Mouse (Mus musculus) liver, embryonic 13.5 days (tissue): ENCODE measurements around the gene Sppl3. TPM values are rescaled to one million over a fixed set of nuclear protein-coding genes. Genes with fewer than 3 reads are reported as not detected.

Experiments
- ATAC-seq: fragments of 200-750 bp; cut with Nextera tagmentation; 2 replicates; pipeline ENCODE4 v1.8.0; 2017; ENCODE audit warnings: low read depth, mild to moderate bottlenecking, moderate number of reproducible peaks, moderate library complexity
- DNase-seq: peaks from one replicate; pipeline ENCODE4 v3.0.0; 2022
- H3K27ac ChIP-seq: fragments of 300-500 bp; sonication (generic); 2 replicates; pipeline ENCODE4 v1.5.1; 2015; ENCODE audit warnings: moderate library complexity, mild to moderate bottlenecking, inconsistent platforms
- H3K27me3 ChIP-seq: fragments of 300-500 bp; sonication (generic); 2 replicates; pipeline ENCODE4 v1.6.1; 2015; ENCODE audit warnings: mild to moderate bottlenecking, inconsistent platforms
- H3K36me3 ChIP-seq: fragments of 300-500 bp; sonication (generic); 2 replicates; pipeline ENCODE4 v1.6.1; 2015; ENCODE audit warnings: mild to moderate bottlenecking, inconsistent platforms
- H3K4me1 ChIP-seq: fragments of 300-500 bp; sonication (generic); replicated peaks from 2 replicates; pipeline ENCODE4 v1.6.1; 2015; ENCODE audit warnings: inconsistent platforms
- H3K4me2 ChIP-seq: fragments of 300-500 bp; sonication (generic); 2 replicates; pipeline ENCODE4 v1.6.1; 2015; ENCODE audit warnings: inconsistent platforms, mild to moderate bottlenecking, moderate library complexity
- H3K4me3 ChIP-seq: fragments of 300-500 bp; sonication (generic); replicated peaks from 2 replicates; pipeline ENCODE4 v1.5.1; 2015; ENCODE audit warnings: mild to moderate bottlenecking, inconsistent platforms
- H3K9ac ChIP-seq: fragments of 300-500 bp; sonication (generic); 2 replicates; pipeline ENCODE4 v1.6.1; 2015; ENCODE audit warnings: mild to moderate bottlenecking, inconsistent platforms
- H3K9me3 ChIP-seq: fragments of 300-500 bp; sonication (generic); replicated peaks from 2 replicates; pipeline ENCODE4 v1.6.1; 2016; ENCODE audit warnings: inconsistent platforms
- WGBS: fragments of 180-500 bp; shearing (Covaris S2); methylation state at CpG from one replicate; pipeline ENCODE4 v1.1.7; 2015; ENCODE audit not compliant: insufficient replicate concordance; 5-methylcytosine and 5-hydroxymethylcytosine counted together
- polyA plus RNA-seq: library from polyadenylated mRNA; unstranded; fragments of >200 nt; fragmentation: Nextera tagmentation; extraction: Ambion mirVana; gene quantifications from 2 replicates; pipeline ENCODE4 v1.2.1, GENCODE M21; 2015

Gene Sppl3
- polyA plus RNA-seq, 1 experiment from 2014 or later = 4.7 TPM

DNA sequence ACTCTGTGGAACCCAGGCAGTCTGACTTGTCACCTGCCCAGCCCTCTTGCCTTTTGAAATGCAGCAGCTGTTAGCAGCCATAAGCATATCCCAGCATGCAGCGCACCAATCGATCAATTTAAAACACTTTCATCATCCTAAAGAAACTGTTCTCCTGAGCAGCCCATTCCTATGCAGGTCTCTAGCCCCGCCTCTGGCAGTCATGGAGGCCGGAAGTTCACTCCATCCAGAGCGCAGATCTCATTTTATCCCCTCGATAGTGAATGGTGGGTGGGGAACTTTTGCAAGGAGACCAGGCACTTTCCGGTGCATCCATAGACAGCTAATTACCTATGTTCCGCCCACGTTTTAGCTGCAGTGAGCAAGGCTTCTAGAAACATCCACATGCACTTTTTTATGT is 38.7 kb upstream of the Sppl3 start:
- WGBS = 77% methylated on average over 9 of the region's 9 CpGs
- Histone ChIP-seq H3K4me1 (peaks cover 3% of the 10 kb centered on the region; the same call in 1 of the 2 replicates), H3K9me3 (no peaks in the 10 kb centered on the region), H3K9ac (no peak overlapping the region), H3K27ac (no peak overlapping the region), H3K4me3 (no peak overlapping the region), H3K36me3 (no peaks in the 10 kb centered on the region), H3K27me3 (peaks cover 25% of the 10 kb centered on the region), H3K4me2 (no peak overlapping the region)
- DNase-seq (no peak), ATAC-seq (no peak)

- ATAC-seq = no peak
- no peaks in the 10 kb centered on the region for H3K9me3 ChIP-seq
- peaks cover 16% of the 10 kb centered on the region for H3K27me3 ChIP-seq
- no peak overlapping the region for H3K4me2 ChIP-seq
- peaks cover 5% of the 10 kb centered on the region; the same call in 1 of the 2 replicates for H3K4me1 ChIP-seq
- no peak for DNase-seq
- no peak overlapping the region for H3K27ac ChIP-seq
- WGBS = 57% methylated on average over 8 of the region's 8 CpGs
- H3K9ac ChIP-seq = no peak overlapping the region
- no peak overlapping the region for H3K4me3 ChIP-seq
- no peaks in the 10 kb centered on the region for H3K36me3 ChIP-seq
Observed at GRCm38 (mm10) chr5:114973131-114973530, 37.8 kb upstream of the Sppl3 start.

GRCm38 (mm10) chr5:114976935-114977334 is 34.0 kb upstream of the Sppl3 start:
- H3K9ac ChIP-seq = no peak overlapping the region
- ATAC-seq (no peak), DNase-seq (no peak)
- no peak overlapping the region for H3K4me3 ChIP-seq
- no peak overlapping the region for H3K4me2 ChIP-seq
- H3K4me1 ChIP-seq = peaks cover 38% of the 10 kb centered on the region
- no peaks in the 10 kb centered on the region for H3K27me3 ChIP-seq
- no peaks in the 10 kb centered on the region for H3K9me3 ChIP-seq
- H3K27ac ChIP-seq = no peak overlapping the region
- H3K36me3 ChIP-seq = no peaks in the 10 kb centered on the region

DNA sequence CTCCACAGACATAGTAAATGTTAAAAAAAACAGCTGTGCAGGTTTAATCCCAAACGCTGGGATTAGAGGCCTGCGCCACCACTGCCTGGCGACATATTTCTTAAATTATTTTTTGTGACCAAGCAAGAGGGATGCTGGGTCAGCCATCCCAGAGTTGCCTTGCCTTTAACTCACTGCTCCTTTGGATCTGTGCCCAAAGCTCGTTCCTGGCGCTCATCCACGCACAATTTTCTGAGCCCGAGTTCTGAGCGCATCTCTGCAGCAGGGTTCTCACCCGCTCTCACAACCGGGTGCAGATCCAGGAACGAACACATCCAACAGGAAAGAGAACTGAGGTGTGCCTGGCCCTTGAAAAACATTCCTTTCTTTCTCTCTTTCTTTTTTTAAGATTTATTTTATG is 32.5 kb upstream of the Sppl3 start:
- no peak for ATAC-seq
- Histone ChIP-seq H3K27me3 (no peaks in the 10 kb centered on the region), H3K4me3 (no peak overlapping the region), H3K9me3 (no peaks in the 10 kb centered on the region), H3K9ac (peak overlapping the region; percentile 73), H3K27ac (no peak overlapping the region), H3K4me1 (peaks cover 45% of the 10 kb centered on the region), H3K4me2 (peak overlapping the region; percentile 86), H3K36me3 (no peaks in the 10 kb centered on the region)
- 64% methylated on average over 11 of the region's 11 CpGs for WGBS
- DNase-seq = no peak

DNA sequence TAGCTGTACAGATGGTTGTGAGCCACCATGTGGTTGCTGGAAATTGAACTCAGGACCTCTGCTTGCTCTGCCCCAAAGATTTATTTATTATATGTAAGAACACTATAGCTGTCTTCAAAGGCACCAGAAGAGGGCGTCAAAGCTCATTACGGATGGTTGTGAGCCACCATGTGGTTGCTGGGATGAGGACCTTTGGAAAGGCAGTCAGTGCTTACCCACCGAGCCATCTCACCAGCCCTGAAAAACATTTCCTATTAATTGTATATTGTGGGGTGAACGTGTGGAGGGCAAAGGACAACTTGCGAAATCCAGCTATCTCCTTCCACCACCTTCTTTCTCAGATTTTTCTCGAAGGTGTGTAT is 32.1 kb upstream of the Sppl3 start:
- H3K27me3 ChIP-seq = no peaks in the 10 kb centered on the region
- 5% methylated on average over 6 of the region's 6 CpGs for WGBS
- peak overlapping the region; percentile 64 for H3K4me3 ChIP-seq
- DNase-seq = peak; percentile 49
- peaks cover 45% of the 10 kb centered on the region for H3K4me1 ChIP-seq
- H3K9ac ChIP-seq = peak overlapping the region; percentile 73
- no peak for ATAC-seq
- H3K4me2 ChIP-seq = peak overlapping the region; percentile 86
- peak overlapping the region; percentile 94 for H3K27ac ChIP-seq
- no peaks in the 10 kb centered on the region for H3K9me3 ChIP-seq
- H3K36me3 ChIP-seq = no peaks in the 10 kb centered on the region

DNA sequence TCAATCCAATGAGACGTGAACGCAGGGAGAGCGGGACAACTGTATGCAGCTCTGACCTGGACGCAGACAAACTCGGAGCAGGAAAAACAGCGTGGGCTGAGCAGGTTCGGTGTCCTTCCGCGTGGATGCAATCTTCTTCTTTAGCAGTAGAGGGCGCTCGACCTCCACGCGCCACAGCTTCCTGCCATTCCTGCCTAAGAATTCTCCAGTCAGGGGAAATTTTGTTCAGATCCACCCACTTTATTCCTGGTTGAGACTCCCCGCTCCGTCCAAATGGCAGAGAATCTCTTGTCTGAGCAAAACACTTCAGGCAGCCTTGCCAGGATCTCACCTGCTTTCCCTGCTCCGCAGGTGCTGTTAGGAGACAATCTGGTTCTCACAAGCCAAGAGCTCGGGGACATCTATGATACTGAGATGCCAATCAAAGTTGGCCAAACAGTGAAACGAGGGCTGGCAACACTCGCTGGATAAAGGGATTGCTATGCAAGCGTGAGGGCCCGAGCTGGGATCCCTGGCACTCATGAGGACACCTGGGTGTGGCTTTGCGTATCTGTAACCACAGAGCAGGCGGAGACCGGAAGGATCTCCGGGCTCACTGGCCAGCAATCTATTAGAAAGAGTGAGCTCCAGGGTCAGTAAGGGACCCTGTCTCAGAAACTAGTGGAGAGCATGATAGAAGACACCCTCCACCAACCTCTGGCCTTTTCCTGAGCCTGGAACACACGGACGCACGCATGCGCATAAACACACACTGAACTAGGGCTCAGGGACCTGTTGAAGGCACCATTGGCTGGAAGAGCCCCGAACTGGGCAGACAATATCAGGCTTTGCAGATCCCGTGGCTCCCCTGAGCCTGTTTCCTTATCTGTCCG is 31.5 kb upstream of the Sppl3 start:
- Histone ChIP-seq H3K9me3 (no peaks in the 10 kb centered on the region), H3K36me3 (no peaks in the 10 kb centered on the region), H3K4me3 (peak overlapping the region; percentile 64), H3K27ac (peak overlapping the region; percentile 94), H3K27me3 (no peaks in the 10 kb centered on the region), H3K9ac (peak overlapping the region; percentile 73), H3K4me2 (peak overlapping the region; percentile 86), H3K4me1 (peaks cover 46% of the 10 kb centered on the region)
- DNase-seq (peak; percentile 77), ATAC-seq (peak; percentile 92)
- 1% methylated on average over 32 of the region's 32 CpGs for WGBS

- H3K4me1 ChIP-seq = peaks cover 51% of the 10 kb centered on the region
- no peaks in the 10 kb centered on the region for H3K36me3 ChIP-seq
- DNase-seq = no peak
- WGBS = 22% methylated on average over 16 of the region's 16 CpGs
- no peaks in the 10 kb centered on the region for H3K9me3 ChIP-seq
- H3K4me2 ChIP-seq = peak overlapping the region; percentile 86
- no peaks in the 10 kb centered on the region for H3K27me3 ChIP-seq
- H3K4me3 ChIP-seq = peak overlapping the region; percentile 64
- peak; percentile 47 for ATAC-seq
- H3K27ac ChIP-seq = peak overlapping the region; percentile 94
- H3K9ac ChIP-seq = peak overlapping the region; percentile 73
Observed at GRCm38 (mm10) chr5:114980122-114980748, 30.7 kb upstream of the Sppl3 start.

- Histone ChIP-seq H3K27me3 (no peaks in the 10 kb centered on the region), H3K27ac (no peak overlapping the region), H3K4me2 (no peak overlapping the region), H3K4me1 (peaks cover 55% of the 10 kb centered on the region), H3K36me3 (no peaks in the 10 kb centered on the region), H3K9ac (no peak overlapping the region), H3K9me3 (no peaks in the 10 kb centered on the region), H3K4me3 (no peak overlapping the region)
- no peak for ATAC-seq
- DNase-seq = no peak
- WGBS = 38% methylated on average over 15 of the region's 15 CpGs
Observed at GRCm38 (mm10) chr5:114982001-114982400, 28.9 kb upstream of the Sppl3 start.

DNA sequence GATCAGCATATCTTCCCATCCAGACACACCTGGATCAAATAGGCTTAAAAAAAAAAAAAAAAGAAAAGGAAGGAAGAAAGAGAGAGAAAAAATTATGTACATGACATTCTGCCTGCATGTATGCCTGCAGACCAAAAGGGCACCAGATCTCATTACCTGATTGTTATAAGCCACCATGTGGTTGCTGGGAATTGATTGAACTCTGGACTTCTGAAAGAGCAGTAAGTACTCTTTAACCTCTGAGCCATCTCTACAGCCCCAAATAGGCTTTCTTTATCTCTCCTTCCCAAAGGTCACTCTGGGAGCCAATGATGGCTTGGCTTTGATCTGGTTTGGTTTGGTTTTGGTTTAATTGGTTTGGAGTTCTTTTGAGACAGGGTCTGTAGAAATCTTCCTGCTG is 25.9 kb upstream of the Sppl3 start:
- no peak overlapping the region for H3K27ac ChIP-seq
- H3K9ac ChIP-seq = no peak overlapping the region
- no peaks in the 10 kb centered on the region for H3K27me3 ChIP-seq
- no peaks in the 10 kb centered on the region for H3K9me3 ChIP-seq
- DNase-seq = no peak
- no peak overlapping the region for H3K4me2 ChIP-seq
- H3K4me3 ChIP-seq = no peak overlapping the region
- H3K36me3 ChIP-seq = no peaks in the 10 kb centered on the region
- no peak for ATAC-seq
- H3K4me1 ChIP-seq = peaks cover 39% of the 10 kb centered on the region

DNA sequence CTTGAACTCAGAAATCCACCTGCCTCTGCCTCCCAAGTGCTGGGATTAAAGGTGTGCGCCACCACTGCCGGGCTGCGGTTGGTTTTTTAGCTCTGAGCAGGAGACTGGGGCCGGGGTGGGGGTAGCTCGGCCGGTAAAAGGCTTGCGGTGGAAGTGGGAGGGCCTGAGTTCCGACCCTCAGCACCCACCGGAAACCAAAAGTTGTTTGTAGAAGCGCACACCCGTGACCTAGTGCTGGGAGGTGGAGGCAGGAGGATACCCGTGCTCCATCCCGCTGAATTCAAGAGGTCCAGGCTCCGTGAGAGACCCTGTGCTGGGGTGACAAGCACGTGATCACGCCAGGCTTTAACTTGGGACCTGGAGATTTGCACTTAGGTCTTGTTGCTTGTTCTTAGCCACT is 14.5 kb upstream of the Sppl3 start:
- H3K27ac ChIP-seq = no peak overlapping the region
- peaks cover 32% of the 10 kb centered on the region for H3K27me3 ChIP-seq
- no peak for ATAC-seq
- no peak overlapping the region for H3K9ac ChIP-seq
- no peaks in the 10 kb centered on the region for H3K4me1 ChIP-seq
- 36% methylated on average over 16 of the region's 16 CpGs for WGBS
- H3K4me3 ChIP-seq = no peak overlapping the region; the same call in 1 of the 2 replicates
- peak overlapping the region; percentile 10; the same call in 1 of the 2 replicates for H3K4me2 ChIP-seq
- DNase-seq = no peak
- no peaks in the 10 kb centered on the region for H3K9me3 ChIP-seq
- no peaks in the 10 kb centered on the region for H3K36me3 ChIP-seq

DNA sequence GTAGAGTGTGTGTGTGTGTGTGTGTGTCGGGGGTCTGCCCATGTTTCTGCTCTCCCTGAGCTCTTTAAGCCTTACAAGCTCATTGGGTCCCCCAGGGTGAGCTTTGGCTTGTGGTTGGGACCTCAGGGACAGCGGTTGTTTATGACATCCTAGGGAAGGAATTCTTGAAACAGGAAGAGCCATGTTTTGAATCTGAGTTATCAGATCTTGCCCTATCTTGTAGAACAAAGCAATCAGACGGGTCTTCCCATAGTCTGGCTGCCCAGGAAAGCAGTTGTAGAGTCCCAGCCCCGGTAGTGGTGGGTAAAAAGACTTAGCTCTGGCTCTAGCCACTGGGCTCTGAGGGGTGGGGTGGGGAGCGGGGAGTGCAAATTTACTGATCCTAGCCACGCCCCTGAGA is 13.6 kb upstream of the Sppl3 start:
- H3K4me3 ChIP-seq = no peak overlapping the region
- DNase-seq (no peak), ATAC-seq (no peak)
- no peak overlapping the region for H3K27ac ChIP-seq
- no peaks in the 10 kb centered on the region for H3K9me3 ChIP-seq
- no peak overlapping the region for H3K4me2 ChIP-seq
- 23% methylated on average over 6 of the region's 6 CpGs for WGBS
- H3K27me3 ChIP-seq = peaks cover 31% of the 10 kb centered on the region
- H3K9ac ChIP-seq = no peak overlapping the region
- H3K36me3 ChIP-seq = no peaks in the 10 kb centered on the region
- H3K4me1 ChIP-seq = no peaks in the 10 kb centered on the region

DNA sequence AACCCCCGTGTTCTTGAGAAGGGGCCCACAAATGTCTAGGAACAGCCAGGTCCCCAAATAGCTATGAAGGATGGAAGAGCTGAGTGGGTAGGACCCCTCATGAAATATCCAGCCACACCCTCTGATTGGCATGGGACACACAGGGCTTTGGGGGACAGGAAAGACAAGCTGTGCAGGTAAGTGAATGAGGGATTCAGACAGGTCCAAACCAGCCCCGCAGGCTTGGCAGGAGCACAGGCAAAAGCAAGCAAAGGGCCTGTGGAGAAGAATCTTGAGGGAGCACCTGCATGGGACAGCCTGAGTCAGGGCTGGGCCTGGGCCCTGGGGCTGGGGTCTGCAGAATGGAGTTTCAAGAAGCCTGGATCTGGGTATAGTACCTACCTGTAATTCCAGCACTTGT is 10.4 kb upstream of the Sppl3 start:
- DNase-seq (no peak), ATAC-seq (no peak)
- no peak overlapping the region for H3K9ac ChIP-seq
- WGBS = 67% methylated on average over 2 of the region's 2 CpGs
- no peaks in the 10 kb centered on the region for H3K36me3 ChIP-seq
- H3K27ac ChIP-seq = no peak overlapping the region
- H3K9me3 ChIP-seq = no peaks in the 10 kb centered on the region
- peaks cover 8% of the 10 kb centered on the region for H3K4me1 ChIP-seq
- no peak overlapping the region for H3K4me2 ChIP-seq
- peaks cover 38% of the 10 kb centered on the region for H3K27me3 ChIP-seq
- no peak overlapping the region for H3K4me3 ChIP-seq
